Mouse (Mus musculus) kidney, adult 18-20 months (tissue): Measurements from ENCODE around the gene Rnf144b.

ENCODE experiments used
- DNase-seq: peaks from one replicate; pipeline ENCODE4 v3.0.0; 2021

Rnf144b gene

DNA sequence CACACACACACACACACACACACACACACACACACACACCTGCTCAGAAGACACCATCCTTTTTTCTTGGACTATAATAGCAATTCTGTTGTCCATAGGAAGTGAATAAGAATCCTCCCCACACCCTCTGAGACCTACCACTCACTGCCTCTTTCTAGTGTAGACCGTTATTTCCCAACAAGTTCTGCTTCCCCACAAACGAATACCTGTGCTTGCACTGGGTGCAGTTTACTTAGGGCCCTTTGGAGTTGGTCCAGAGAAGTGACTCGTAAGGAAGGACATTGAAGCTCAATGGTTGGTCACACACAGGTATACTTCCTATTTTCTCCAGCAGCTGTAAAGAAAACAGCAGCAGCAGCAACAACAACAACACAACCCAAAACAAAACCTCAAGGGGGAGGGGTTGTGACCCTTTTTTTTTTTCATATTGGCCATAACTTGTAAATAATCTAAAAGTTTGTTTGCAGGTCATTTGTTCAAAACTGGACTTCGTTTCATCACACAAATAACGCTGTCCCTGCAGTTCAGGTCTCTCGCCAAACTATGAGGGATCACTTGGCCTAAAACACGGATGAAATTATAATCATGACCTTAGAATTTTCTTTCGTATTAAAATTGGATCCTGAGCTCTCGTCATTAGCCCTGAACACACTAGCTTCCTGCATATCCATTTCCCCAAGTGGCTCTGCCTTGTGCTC lies 60.7 kb downstream of the Rnf144b start:
- DNase-seq: no peak

DNA sequence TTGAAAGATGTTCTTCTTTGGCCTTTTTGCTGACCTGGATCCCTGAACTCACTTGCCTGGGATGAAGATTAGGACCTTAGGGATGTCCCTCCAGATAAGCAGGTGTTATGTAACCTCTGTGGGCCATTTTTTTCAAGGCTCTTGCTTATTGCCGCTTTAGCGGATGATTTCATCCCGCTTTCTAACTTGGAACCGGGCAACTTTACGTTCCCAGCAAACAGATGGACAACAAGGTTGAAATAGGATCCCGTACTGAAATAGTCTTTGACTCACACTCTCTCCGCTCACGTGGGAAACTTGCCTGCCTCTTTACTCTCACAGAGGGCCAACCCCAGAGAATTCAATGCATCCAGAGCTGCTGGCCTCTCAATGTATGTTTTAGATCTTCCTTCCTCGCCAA lies 61.3 kb downstream of the Rnf144b start:
- no peak for DNase-seq

DNA sequence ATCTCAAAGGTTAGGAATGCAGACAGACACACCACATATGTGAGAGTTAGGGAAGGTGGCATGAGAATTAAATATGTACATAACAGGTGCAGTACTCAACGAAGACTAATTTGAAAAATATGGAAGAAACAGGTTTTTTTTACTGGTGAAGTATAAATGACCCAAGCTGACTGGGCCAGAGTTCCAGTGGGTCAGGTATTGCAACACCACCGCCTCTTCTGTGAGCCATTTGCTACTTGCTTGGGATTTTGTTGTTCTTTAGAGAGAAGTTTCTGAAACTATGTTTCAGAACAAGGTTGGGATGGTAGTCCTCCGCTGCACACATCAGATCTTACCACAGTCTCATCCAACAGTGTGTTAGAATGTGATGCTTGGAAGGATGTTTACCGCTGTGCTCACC lies 65.4 kb downstream of the Rnf144b start:
- no peak for DNase-seq

GRCm38 (mm10) chr13:47189971-47190370 lies 67.5 kb downstream of the Rnf144b start:
- no peak for DNase-seq

GRCm38 (mm10) chr13:47192200-47192599 lies 69.7 kb downstream of the Rnf144b start:
- DNase-seq: no peak

- no peak for DNase-seq
Measured at GRCm38 (mm10) chr13:47192771-47193170, 70.3 kb downstream of the Rnf144b start.

GRCm38 (mm10) chr13:47193326-47194153 lies 71.1 kb downstream of the Rnf144b start:
- peak; percentile 72 for DNase-seq

DNA sequence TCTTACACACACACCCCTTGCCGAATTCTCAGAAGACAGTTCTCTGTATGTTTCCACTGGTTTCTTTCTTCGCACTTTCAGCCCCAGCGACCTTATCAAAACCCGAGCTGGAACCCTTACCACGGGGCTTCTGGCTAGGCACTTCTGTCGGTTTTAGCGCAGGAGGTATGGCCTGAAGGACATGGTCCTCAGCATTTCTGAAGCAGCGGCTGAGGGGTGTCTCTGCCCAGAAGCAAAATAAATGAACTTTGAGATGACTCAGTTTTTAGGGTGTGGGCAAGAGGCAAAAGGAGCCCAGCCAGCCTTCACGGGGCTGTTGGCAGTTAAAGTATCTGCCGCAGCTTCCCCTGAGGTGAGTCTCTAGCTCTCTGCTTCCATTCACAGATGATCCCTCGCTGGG lies 72.2 kb downstream of the Rnf144b start:
- DNase-seq: no peak

GRCm38 (mm10) chr13:47195491-47195890 lies 73.0 kb downstream of the Rnf144b start:
- DNase-seq: no peak

DNA sequence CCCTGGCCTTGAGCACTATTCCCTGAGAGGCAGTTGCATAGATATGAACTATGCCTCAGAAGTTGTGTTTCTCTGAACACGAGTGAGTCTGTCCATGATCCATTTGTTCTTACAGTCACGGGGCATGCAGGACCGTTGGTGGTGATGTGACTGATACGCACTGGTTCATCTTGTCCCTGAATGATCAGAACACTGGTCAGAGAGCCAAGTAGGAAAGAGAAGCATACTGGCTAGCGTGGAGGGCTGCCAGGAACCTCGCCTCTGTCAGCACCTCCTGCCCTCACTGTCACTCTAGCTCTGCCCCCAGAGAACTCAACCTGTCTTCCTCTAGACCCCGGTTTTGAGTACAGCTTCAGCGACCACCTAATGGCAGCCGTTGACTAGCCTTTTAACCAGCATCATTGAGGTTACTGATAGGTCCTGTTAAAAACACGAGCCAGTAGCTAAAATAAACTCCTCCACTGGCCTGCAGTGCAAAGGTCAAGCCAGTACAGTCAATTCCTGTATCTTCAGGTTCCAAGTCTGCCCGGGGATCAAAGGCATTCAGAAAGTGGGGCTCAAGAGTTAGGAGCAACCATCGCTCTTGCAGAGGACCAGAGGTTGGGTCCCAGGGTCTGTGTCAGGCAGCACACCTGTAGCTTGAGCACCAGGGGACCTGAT lies 77.7 kb downstream of the Rnf144b start:
- no peak for DNase-seq

DNA sequence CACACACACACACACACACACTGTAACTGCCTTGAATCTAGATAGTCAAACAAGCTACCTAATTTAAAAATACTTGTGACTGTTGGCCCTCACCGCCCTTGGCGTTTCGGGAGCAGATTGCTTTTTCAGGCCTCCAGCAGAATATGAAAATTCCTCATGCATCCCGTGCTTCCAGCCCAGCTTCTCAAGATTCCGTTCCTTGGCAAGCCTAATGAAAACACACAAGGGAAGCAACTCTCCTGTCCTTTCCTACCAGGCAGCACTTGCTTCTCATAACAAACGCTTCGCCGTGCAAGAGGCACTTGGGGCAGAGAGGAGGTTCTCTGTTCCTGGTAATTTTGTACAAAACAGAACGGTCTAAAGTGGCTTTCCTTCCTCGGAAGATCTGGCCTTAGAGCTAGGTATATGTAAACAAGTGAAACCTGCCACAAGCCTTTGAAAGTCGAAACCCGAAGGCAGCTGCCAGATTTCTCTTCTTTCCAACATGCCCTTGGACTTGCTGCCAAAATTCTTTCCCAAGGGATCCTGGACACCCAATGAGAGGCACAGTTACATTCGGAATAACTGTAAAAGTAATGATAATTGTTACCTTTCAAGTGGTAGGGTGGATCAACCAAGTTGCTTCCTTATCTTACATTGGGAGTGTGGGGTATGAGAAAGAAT lies 79.6 kb downstream of the Rnf144b start:
- no peak for DNase-seq

DNA sequence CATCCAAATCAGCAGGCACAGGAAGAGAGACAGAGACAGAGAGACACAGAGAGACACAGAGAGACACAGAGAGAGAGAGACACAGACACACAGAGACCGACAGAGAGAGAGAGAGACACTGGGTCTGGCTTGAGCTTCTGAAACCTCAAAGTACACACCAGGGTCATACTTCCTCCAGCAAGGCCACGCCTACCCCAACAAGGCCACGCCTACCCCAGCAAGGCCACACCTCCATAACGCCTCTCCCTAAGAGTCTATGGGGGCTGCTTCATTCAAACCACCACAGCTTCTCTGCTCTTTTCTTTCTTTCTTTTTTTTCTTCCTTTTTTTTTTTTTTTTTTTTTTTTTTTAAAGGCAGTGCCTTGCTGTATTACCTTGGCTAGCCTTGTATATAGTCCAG lies 88.0 kb downstream of the Rnf144b start:
- no peak for DNase-seq

- DNase-seq: no peak
Measured at GRCm38 (mm10) chr13:47210992-47211391, 88.5 kb downstream of the Rnf144b start.

GRCm38 (mm10) chr13:47211581-47211980 lies 89.1 kb downstream of the Rnf144b start:
- no peak for DNase-seq

GRCm38 (mm10) chr13:47213817-47214216 lies 91.4 kb downstream of the Rnf144b start:
- no peak for DNase-seq

DNA sequence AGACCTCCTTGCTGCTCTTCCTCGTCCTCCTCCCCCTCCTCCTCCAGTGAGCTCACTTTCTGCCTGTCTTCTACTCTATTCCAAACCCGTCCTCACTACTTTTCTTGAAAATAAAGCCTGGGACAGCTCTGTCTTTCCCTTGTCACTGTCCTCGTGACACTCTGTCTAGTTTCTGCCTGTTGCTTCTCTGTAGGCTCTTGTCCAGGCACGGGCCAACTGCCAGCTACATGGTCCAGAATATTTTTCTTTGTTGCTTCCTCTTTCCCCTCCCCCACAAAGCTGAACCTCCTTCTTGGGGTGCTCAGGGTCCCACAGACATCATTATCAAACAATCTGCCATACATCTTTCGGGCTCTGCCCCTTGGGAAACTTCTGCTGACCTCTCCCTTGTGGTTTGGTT lies 92.4 kb downstream of the Rnf144b start:
- no peak for DNase-seq

DNA sequence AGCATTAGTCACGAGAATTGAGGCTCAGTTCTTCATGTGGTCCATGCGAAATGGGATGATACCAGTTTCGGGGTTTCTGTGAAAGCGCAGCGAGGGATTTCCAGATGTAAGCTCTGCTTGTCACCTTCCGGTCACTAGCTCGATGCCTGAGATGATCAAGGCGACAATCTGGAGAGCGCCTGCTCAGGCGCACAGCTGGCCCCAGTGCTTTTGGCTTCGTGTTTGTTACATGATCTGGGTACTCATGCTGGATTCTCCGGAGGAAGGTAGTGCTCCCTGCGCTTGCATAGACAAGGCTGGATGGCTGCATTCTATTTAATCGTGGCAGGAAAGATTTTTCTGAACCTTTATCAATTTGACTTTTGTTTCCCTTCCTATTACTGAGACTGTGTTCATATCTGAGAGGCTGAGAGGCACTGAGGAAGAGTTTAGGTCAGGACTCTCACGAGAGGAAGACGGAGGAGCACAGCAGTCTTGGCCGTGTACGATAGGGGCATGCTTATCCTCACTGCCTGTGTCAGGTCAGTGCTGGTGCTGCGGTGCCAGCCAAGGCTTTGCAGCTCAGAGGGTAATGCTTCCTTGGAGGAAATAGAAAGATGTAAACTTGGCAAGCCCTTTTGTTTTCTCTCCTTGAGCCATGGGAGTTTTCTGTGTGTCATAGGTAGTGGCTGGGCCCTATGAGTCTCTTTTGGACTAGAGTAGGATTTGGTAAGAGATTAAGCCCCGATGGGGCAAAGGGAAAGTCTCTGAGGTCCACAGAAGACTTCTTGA lies 93.5 kb downstream of the Rnf144b start:
- no peak for DNase-seq

GRCm38 (mm10) chr13:47217107-47217571 lies 94.7 kb downstream of the Rnf144b start:
- no peak for DNase-seq

- no peak for DNase-seq
Measured at GRCm38 (mm10) chr13:47218351-47218750, 95.9 kb downstream of the Rnf144b start.

- DNase-seq: no peak
Measured at GRCm38 (mm10) chr13:47220426-47220825, 98.0 kb downstream of the Rnf144b start.

GRCm38 (mm10) chr13:47223576-47224538 lies 101.4 kb downstream of the Rnf144b start:
- DNase-seq: no peak
